Mouse (Mus musculus): ENCODE results near the gene Cdc42bpa.
A peak's percentile ranks its signal among the peaks of the same experiment; 100 is the strongest.

Cdc42bpa gene

GRCm38 (mm10) chr1:180162986-180163385 lies 202.7 kb downstream of the Cdc42bpa start:
- no peak for DNase-seq (ENCODE audit: low spot score in 2 of 2)

GRCm38 (mm10) chr1:180166533-180166932 lies 206.3 kb downstream of the Cdc42bpa start:
- DNase-seq (ENCODE audit: low spot score in 2 of 2) = no peak

- DNase-seq (ENCODE audit: low spot score in 2 of 2) = no peak
These were observed 208.0 kb downstream of the Cdc42bpa start for GRCm38 (mm10) chr1:180168294-180168693.

GRCm38 (mm10) chr1:180169161-180169560 lies 208.9 kb downstream of the Cdc42bpa start:
- DNase-seq (ENCODE audit: low spot score in 2 of 2) = no peak

GRCm38 (mm10) chr1:180170071-180170470 lies 209.8 kb downstream of the Cdc42bpa start:
- DNase-seq (ENCODE audit: low spot score in 2 of 2) = no peak

GRCm38 (mm10) chr1:180171883-180172282 lies 211.6 kb downstream of the Cdc42bpa start:
- peak in 1 of 2 experiments; percentile 58 for DNase-seq (ENCODE audit: low spot score in 2 of 2)

- DNase-seq (ENCODE audit: low spot score in 2 of 2) = no peak
These were observed 212.3 kb downstream of the Cdc42bpa start for GRCm38 (mm10) chr1:180172600-180172999.

- no peak for DNase-seq (ENCODE audit: low spot score in 2 of 2)
These were observed 212.7 kb downstream of the Cdc42bpa start for GRCm38 (mm10) chr1:180173017-180173416.

- DNase-seq (ENCODE audit: low spot score in 2 of 2) = no peak
These were observed 214.4 kb downstream of the Cdc42bpa start for GRCm38 (mm10) chr1:180174718-180175117.

GRCm38 (mm10) chr1:180175167-180175566 lies 214.9 kb downstream of the Cdc42bpa start:
- DNase-seq (ENCODE audit: low spot score in 2 of 2) = no peak

- no peak for DNase-seq (ENCODE audit: low spot score in 2 of 2)
These were observed 215.4 kb downstream of the Cdc42bpa start for GRCm38 (mm10) chr1:180175635-180176034.

GRCm38 (mm10) chr1:180176784-180177183 lies 216.5 kb downstream of the Cdc42bpa start:
- DNase-seq (ENCODE audit: low spot score in 2 of 2) = no peak

- DNase-seq (ENCODE audit: low spot score in 2 of 2) = no peak
These were observed 218.1 kb downstream of the Cdc42bpa start for GRCm38 (mm10) chr1:180178340-180178739.

- DNase-seq (ENCODE audit: low spot score in 2 of 2) = no peak
These were observed 218.8 kb downstream of the Cdc42bpa start for GRCm38 (mm10) chr1:180179100-180179499.

- no peak for DNase-seq (ENCODE audit: low spot score in 2 of 2)
These were observed 219.6 kb downstream of the Cdc42bpa start for GRCm38 (mm10) chr1:180179840-180180239.

GRCm38 (mm10) chr1:180181304-180181965 lies 221.2 kb downstream of the Cdc42bpa start:
- DNase-seq (ENCODE audit: low spot score in 2 of 2) = no peak

- DNase-seq (ENCODE audit: low spot score in 2 of 2) = no peak
These were observed 221.7 kb downstream of the Cdc42bpa start for GRCm38 (mm10) chr1:180181966-180182319.

- no peak for DNase-seq (ENCODE audit: low spot score in 2 of 2)
These were observed 222.5 kb downstream of the Cdc42bpa start for GRCm38 (mm10) chr1:180182731-180183130.

- no peak for DNase-seq (ENCODE audit: low spot score in 2 of 2)
These were observed 223.4 kb downstream of the Cdc42bpa start for GRCm38 (mm10) chr1:180183525-180184159.

GRCm38 (mm10) chr1:180184768-180185167 lies 224.5 kb downstream of the Cdc42bpa start:
- no peak for DNase-seq (ENCODE audit: low spot score in 2 of 2)

GRCm38 (mm10) chr1:180185877-180186276 lies 225.6 kb downstream of the Cdc42bpa start:
- DNase-seq (ENCODE audit: low spot score in 2 of 2) = no peak

- DNase-seq (ENCODE audit: low spot score in 2 of 2) = no peak
These were observed 226.1 kb downstream of the Cdc42bpa start for GRCm38 (mm10) chr1:180186371-180186770.

GRCm38 (mm10) chr1:180188951-180189350 lies 228.7 kb downstream of the Cdc42bpa start:
- peak in 1 of 2 experiments; percentile 59 for DNase-seq (ENCODE audit: low spot score in 2 of 2)

Measured in urinary bladder, postnatal 36 days (tissue).